Mouse (Mus musculus) hindbrain, embryonic 11.5 days (tissue): ENCODE data around the gene Papss2. TPM values are rescaled to one million over a fixed set of nuclear protein-coding genes. Genes with fewer than 3 reads are reported as not detected.

Source experiments
- ATAC-seq: fragments of 200-750 bp; cut with Nextera tagmentation; 2 replicates; pipeline ENCODE4 v1.8.0; 2017; ENCODE audit warnings: mild to moderate bottlenecking, moderate TSS enrichment, moderate library complexity; ENCODE audit not compliant: low FRiP score
- DNase-seq: peaks from one replicate; pipeline ENCODE4 v3.0.0-alpha.2; 2015; ENCODE audit warnings: low spot score
- H3K27ac ChIP-seq: fragments of 300-500 bp; sonication (generic); 2 replicates; pipeline ENCODE4 v1.5.1; 2014; ENCODE audit warnings: mild to moderate bottlenecking, low read depth, low read length
- H3K27me3 ChIP-seq: fragments of 300-500 bp; sonication (generic); 2 replicates; pipeline ENCODE4 v1.6.1; 2014; ENCODE audit warnings: mild to moderate bottlenecking, low read length, moderate library complexity, mixed read lengths; ENCODE audit not compliant: control insufficient read depth, insufficient read depth
- H3K36me3 ChIP-seq: fragments of 300-500 bp; sonication (generic); 2 replicates; pipeline ENCODE4 v1.6.1; 2014; ENCODE audit warnings: mild to moderate bottlenecking, low read length, moderate library complexity, mixed read lengths; ENCODE audit not compliant: control insufficient read depth, insufficient read depth
- H3K4me1 ChIP-seq: fragments of 300-500 bp; sonication (generic); replicated peaks from 2 replicates; pipeline ENCODE4 v1.6.1; 2014; ENCODE audit warnings: low read length, mixed read lengths; ENCODE audit not compliant: control insufficient read depth, insufficient read depth
- H3K4me2 ChIP-seq: fragments of 300-500 bp; sonication (generic); replicated peaks from 2 replicates; pipeline ENCODE4 v1.6.1; 2014; ENCODE audit warnings: mild to moderate bottlenecking, low read depth, low read length
- H3K4me3 ChIP-seq: fragments of 300-500 bp; sonication (generic); 2 replicates; pipeline ENCODE4 v1.5.1; 2014; ENCODE audit warnings: low read depth, low read length
- H3K9ac ChIP-seq: fragments of 300-500 bp; sonication (generic); 2 replicates; pipeline ENCODE4 v1.6.1; 2014; ENCODE audit warnings: low read depth, low read length
- H3K9me3 ChIP-seq: fragments of 300-500 bp; sonication (generic); 2 replicates; pipeline ENCODE4 v1.6.1; 2016; ENCODE audit warnings: low read length; ENCODE audit not compliant: control insufficient read depth
- WGBS: fragments of 180-500 bp; shearing (Covaris S2); extraction: QIAGEN DNeasy Blood & Tissue Kit; methylation state at CpG from one replicate; pipeline ENCODE4 v1.1.7; 2014; 5-methylcytosine and 5-hydroxymethylcytosine counted together
- polyA plus RNA-seq: library from polyadenylated mRNA; unstranded; fragments of >200 nt; fragmentation: Nextera tagmentation; extraction: Ambion mirVana; gene quantifications from 2 replicates; pipeline ENCODE4 v1.2.1, GENCODE M21; 2014

The Papss2 gene
- polyA plus RNA-seq, 1 experiment from 2014 or later, result 5.8 TPM

GRCm38 (mm10) chr19:32641535-32641934 lies 45.9 kb downstream of the Papss2 start:
- WGBS, result 93% methylated on average over 7 of the region's 7 CpGs
- H3K27me3 ChIP-seq, result no peaks in the 10 kb centered on the region
- no peaks in the 10 kb centered on the region for H3K9me3 ChIP-seq
- no peaks in the 10 kb centered on the region for H3K4me1 ChIP-seq
- H3K36me3 ChIP-seq, result no peaks in the 10 kb centered on the region
- H3K9ac ChIP-seq, result no peak overlapping the region
- no peak for DNase-seq
- no peak overlapping the region for H3K4me2 ChIP-seq
- no peak overlapping the region for H3K4me3 ChIP-seq
- ATAC-seq, result no peak
- H3K27ac ChIP-seq, result no peak overlapping the region

- Histone ChIP-seq H3K9ac (no peak overlapping the region), H3K9me3 (no peaks in the 10 kb centered on the region), H3K27me3 (no peaks in the 10 kb centered on the region), H3K4me3 (no peak overlapping the region), H3K27ac (no peak overlapping the region), H3K4me2 (no peak overlapping the region), H3K4me1 (no peaks in the 10 kb centered on the region), H3K36me3 (no peaks in the 10 kb centered on the region)
- ATAC-seq, result no peak
- DNase-seq, result no peak
- WGBS, result 76% methylated on average over 8 of the region's 8 CpGs
Measured at GRCm38 (mm10) chr19:32641995-32642394, 46.4 kb downstream of the Papss2 start.

GRCm38 (mm10) chr19:32643642-32644041 lies 48.1 kb downstream of the Papss2 start:
- Histone ChIP-seq H3K4me3 (no peak overlapping the region), H3K4me1 (peaks cover 3% of the 10 kb centered on the region; the same call in 1 of the 2 replicates), H3K36me3 (no peaks in the 10 kb centered on the region), H3K4me2 (no peak overlapping the region), H3K9ac (no peak overlapping the region), H3K27ac (no peak overlapping the region), H3K9me3 (no peaks in the 10 kb centered on the region), H3K27me3 (no peaks in the 10 kb centered on the region)
- WGBS, result 84% methylated on average over 3 of the region's 3 CpGs
- ATAC-seq (no peak), DNase-seq (no peak)

- H3K36me3 ChIP-seq, result no peaks in the 10 kb centered on the region
- no peaks in the 10 kb centered on the region for H3K9me3 ChIP-seq
- no peak overlapping the region for H3K4me3 ChIP-seq
- 93% methylated on average over 7 of the region's 7 CpGs for WGBS
- H3K4me1 ChIP-seq, result peaks cover 3% of the 10 kb centered on the region; the same call in 1 of the 2 replicates
- ATAC-seq, result no peak
- DNase-seq, result no peak
- no peak overlapping the region for H3K4me2 ChIP-seq
- H3K9ac ChIP-seq, result no peak overlapping the region
- no peaks in the 10 kb centered on the region for H3K27me3 ChIP-seq
- no peak overlapping the region for H3K27ac ChIP-seq
Measured at GRCm38 (mm10) chr19:32645939-32646338, 50.3 kb downstream of the Papss2 start.

GRCm38 (mm10) chr19:32646382-32646781 lies 50.8 kb downstream of the Papss2 start:
- ATAC-seq (no peak), DNase-seq (no peak)
- WGBS, result 90% methylated on average over 3 of the region's 3 CpGs
- Histone ChIP-seq H3K27me3 (no peaks in the 10 kb centered on the region), H3K4me1 (peaks cover 3% of the 10 kb centered on the region; the same call in 1 of the 2 replicates), H3K4me3 (no peak overlapping the region), H3K9ac (no peak overlapping the region), H3K27ac (no peak overlapping the region), H3K36me3 (no peaks in the 10 kb centered on the region), H3K4me2 (no peak overlapping the region), H3K9me3 (no peaks in the 10 kb centered on the region)

GRCm38 (mm10) chr19:32648019-32648571 lies 52.5 kb downstream of the Papss2 start:
- DNase-seq, result peak; percentile 41
- Histone ChIP-seq H3K27ac (no peak overlapping the region), H3K27me3 (no peaks in the 10 kb centered on the region), H3K9me3 (no peaks in the 10 kb centered on the region), H3K4me1 (peaks cover 3% of the 10 kb centered on the region; the same call in 1 of the 2 replicates), H3K4me2 (no peak overlapping the region), H3K9ac (no peak overlapping the region), H3K36me3 (no peaks in the 10 kb centered on the region), H3K4me3 (no peak overlapping the region)
- ATAC-seq, result peak; percentile 54; the same call in 1 of the 2 replicates
- 24% methylated on average over 10 of the region's 10 CpGs for WGBS

- H3K9ac ChIP-seq, result no peak overlapping the region
- ATAC-seq (no peak), DNase-seq (no peak)
- H3K4me1 ChIP-seq, result peaks cover 3% of the 10 kb centered on the region; the same call in 1 of the 2 replicates
- no peaks in the 10 kb centered on the region for H3K27me3 ChIP-seq
- no peaks in the 10 kb centered on the region for H3K9me3 ChIP-seq
- H3K36me3 ChIP-seq, result no peaks in the 10 kb centered on the region
- no peak overlapping the region for H3K27ac ChIP-seq
- no peak overlapping the region for H3K4me2 ChIP-seq
- 84% methylated on average over 5 of the region's 5 CpGs for WGBS
- no peak overlapping the region for H3K4me3 ChIP-seq
Measured at GRCm38 (mm10) chr19:32651046-32651445, 55.5 kb downstream of the Papss2 start.

- Histone ChIP-seq H3K9ac (no peak overlapping the region), H3K27ac (no peak overlapping the region), H3K36me3 (no peaks in the 10 kb centered on the region), H3K9me3 (no peaks in the 10 kb centered on the region), H3K4me3 (no peak overlapping the region), H3K4me1 (peaks cover 1% of the 10 kb centered on the region; the same call in 1 of the 2 replicates), H3K27me3 (no peaks in the 10 kb centered on the region), H3K4me2 (no peak overlapping the region)
- DNase-seq (no peak), ATAC-seq (no peak)
- 84% methylated on average over 5 of the region's 5 CpGs for WGBS
Measured at GRCm38 (mm10) chr19:32653122-32653521, 57.5 kb downstream of the Papss2 start.

- WGBS, result 92% methylated on average over 7 of the region's 7 CpGs
- Histone ChIP-seq H3K4me1 (no peaks in the 10 kb centered on the region), H3K4me2 (no peak overlapping the region), H3K27ac (no peak overlapping the region), H3K9ac (no peak overlapping the region), H3K27me3 (no peaks in the 10 kb centered on the region), H3K36me3 (no peaks in the 10 kb centered on the region), H3K4me3 (no peak overlapping the region), H3K9me3 (no peaks in the 10 kb centered on the region)
- DNase-seq (no peak), ATAC-seq (no peak)
Measured at GRCm38 (mm10) chr19:32653630-32654362, 58.2 kb downstream of the Papss2 start.
